Mouse (Mus musculus) ovary, postnatal 14 days (tissue): ENCODE measurements around the gene Fbxw8.

Source experiments
- DNase-seq: peaks from one replicate; pipeline ENCODE4 v3.0.0; 2022; ENCODE audit warnings: low spot score

Fbxw8 gene

DNA sequence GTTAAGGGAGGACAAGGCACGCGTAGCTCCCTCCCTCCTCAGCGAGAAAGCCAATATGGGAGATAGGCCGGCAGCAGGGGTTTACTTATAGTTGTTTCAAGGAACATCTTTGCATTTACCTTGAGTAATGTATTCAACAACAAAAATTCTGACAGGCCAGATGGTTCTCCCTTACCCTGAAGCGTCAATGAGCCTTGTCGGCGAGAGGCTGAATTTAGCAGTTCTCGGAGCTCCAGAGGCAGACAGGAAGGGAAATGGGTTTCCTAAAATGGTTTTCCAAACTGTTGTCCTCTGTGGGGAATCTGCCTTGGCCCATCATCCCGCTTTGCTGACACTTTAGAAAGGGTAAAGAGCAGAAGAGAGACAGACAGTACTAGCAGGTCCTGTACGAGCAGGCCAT, 48.6 kb downstream of the Fbxw8 start:
- no peak for DNase-seq

- DNase-seq: no peak
Observed at GRCm38 (mm10) chr5:118105536-118105935, 49.7 kb downstream of the Fbxw8 start.

GRCm38 (mm10) chr5:118099870-118100478, 55.3 kb downstream of the Fbxw8 start:
- DNase-seq: no peak

GRCm38 (mm10) chr5:118099069-118099869, 56.0 kb downstream of the Fbxw8 start:
- DNase-seq: no peak

DNA sequence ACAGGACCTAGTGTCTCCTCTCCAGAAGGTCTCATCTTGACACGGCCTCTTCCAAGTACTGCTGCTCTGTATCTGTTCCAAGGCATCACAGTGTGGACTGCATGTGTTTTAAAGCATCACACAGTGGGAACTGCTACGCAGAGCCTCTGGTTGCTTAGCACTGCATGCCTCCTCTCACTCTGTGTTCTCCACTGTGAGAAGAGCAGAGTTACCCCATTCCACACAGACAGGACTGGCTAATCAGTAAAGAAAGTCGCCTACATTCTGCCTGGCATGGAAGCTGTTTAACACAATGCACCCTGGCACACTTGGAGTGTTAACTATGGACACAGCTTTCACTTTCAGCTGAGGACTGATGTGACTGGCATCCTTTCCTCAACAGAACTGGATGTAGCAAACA, 58.9 kb downstream of the Fbxw8 start:
- DNase-seq: no peak

DNA sequence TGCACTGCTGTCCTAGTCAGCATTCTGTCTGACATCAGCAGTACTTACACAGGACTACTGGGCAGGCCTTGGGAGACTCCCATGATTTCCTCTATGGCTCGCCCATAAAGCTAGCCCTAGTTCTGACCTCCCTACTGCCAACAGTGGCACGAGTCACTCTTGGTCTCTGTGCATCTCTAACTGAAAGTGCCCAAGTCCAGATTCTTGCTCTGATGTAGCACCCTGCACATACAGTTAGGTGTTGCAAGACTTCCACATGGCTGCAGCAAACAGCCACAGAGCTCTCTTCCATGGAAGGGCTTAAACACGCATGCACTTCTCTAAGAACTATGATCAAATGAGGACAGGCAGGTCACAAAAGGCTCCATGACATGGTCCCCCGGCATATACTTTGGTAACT, 59.4 kb downstream of the Fbxw8 start:
- DNase-seq: no peak

- DNase-seq: no peak
Observed at GRCm38 (mm10) chr5:118095433-118095832, 59.8 kb downstream of the Fbxw8 start.

GRCm38 (mm10) chr5:118093321-118094035, 61.8 kb downstream of the Fbxw8 start:
- DNase-seq: no peak

GRCm38 (mm10) chr5:118090837-118091236, 64.4 kb downstream of the Fbxw8 start:
- no peak for DNase-seq

GRCm38 (mm10) chr5:118090101-118090500, 65.2 kb downstream of the Fbxw8 start:
- no peak for DNase-seq

- DNase-seq: no peak
Observed at GRCm38 (mm10) chr5:118089102-118089501, 66.2 kb downstream of the Fbxw8 start.

GRCm38 (mm10) chr5:118086956-118087355, 68.3 kb downstream of the Fbxw8 start:
- DNase-seq: no peak

GRCm38 (mm10) chr5:118085313-118085712, 70.0 kb downstream of the Fbxw8 start:
- no peak for DNase-seq

GRCm38 (mm10) chr5:118084171-118084727, 71.0 kb downstream of the Fbxw8 start:
- no peak for DNase-seq

DNA sequence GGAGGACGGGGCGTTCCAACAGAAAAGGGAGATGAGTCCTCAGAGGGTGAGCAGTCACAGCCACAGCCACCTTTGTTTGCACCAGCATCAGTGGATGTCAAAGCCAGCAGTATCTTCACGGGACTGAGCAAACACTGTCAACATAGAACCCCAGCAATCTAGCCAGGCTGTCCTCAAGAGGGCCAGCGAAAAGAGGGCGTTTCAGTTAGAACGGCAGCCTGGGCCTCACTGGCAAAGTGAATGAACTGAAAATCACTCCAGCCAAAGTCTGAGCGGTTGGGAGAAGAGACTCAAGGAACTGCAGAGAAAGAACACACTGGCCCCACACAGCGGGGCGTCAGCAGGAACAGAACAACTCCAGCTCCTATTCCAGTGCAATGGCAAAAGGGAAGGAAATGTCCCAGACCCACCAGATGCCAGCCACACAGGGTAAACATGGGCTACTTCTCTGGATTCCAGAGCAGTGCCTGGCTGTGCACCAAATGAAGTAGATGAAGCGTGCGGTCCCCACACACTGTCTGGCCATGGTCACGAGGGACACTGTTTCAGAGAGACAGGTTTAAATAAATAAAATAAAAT, 72.1 kb downstream of the Fbxw8 start:
- DNase-seq: no peak

GRCm38 (mm10) chr5:118081996-118082395, 73.3 kb downstream of the Fbxw8 start:
- DNase-seq: no peak

GRCm38 (mm10) chr5:118081374-118081949, 73.8 kb downstream of the Fbxw8 start:
- DNase-seq: no peak

- no peak for DNase-seq
Observed at GRCm38 (mm10) chr5:118079839-118080250, 75.4 kb downstream of the Fbxw8 start.

GRCm38 (mm10) chr5:118079354-118079753, 75.9 kb downstream of the Fbxw8 start:
- DNase-seq: no peak

DNA sequence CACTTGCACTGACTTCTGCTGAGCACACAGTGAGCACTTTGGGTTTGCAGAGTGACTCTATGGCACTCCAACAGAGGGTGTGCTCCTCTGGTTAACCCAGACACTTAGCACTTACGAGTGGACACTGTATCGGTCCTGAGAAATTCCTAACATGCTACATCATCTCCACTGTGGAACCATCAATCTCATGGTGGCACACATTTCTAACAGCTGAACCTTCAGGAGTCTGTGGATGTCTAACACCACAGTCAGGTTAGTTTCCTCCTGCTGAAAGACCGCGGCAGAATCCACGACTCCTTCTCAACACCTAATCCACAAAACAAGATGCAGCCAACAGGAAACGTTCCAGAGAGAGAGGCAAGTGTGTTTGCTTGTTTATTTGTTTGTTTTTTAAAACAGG, 76.7 kb downstream of the Fbxw8 start:
- DNase-seq: no peak

GRCm38 (mm10) chr5:118076721-118077592, 78.3 kb downstream of the Fbxw8 start:
- no peak for DNase-seq
